Mouse (Mus musculus) neural tube, embryonic 14.5 days (tissue): Measurements from ENCODE around the gene Selplg. TPM values are rescaled to one million over a fixed set of nuclear protein-coding genes. Genes with fewer than 3 reads are reported as not detected.
"Not testable (repeated sequence)": the region's sequence is repeated elsewhere in the genome, so short reads cannot be mapped to it uniquely, and the experiment has no call there.

Experiments used
- ATAC-seq: fragments of 200-750 bp; cut with Nextera tagmentation; 2 replicates; pipeline ENCODE4 v1.8.0; 2017; ENCODE audit warnings: low read depth, mild to moderate bottlenecking, moderate TSS enrichment, moderate library complexity
- H3K27ac ChIP-seq: fragments of 300-500 bp; sonication (generic); 2 replicates; pipeline ENCODE4 v1.5.1; 2014; ENCODE audit warnings: low read depth, mild to moderate bottlenecking, control low read depth, low read length, moderate library complexity, mixed read lengths
- H3K27me3 ChIP-seq: fragments of 300-500 bp; sonication (generic); 2 replicates; pipeline ENCODE4 v1.6.1; 2014; ENCODE audit warnings: low read length; ENCODE audit not compliant: control insufficient read depth, insufficient read depth
- H3K36me3 ChIP-seq: fragments of 300-500 bp; sonication (generic); 2 replicates; pipeline ENCODE4 v1.6.1; 2014; ENCODE audit warnings: low read length, mixed read lengths; ENCODE audit not compliant: control insufficient read depth, insufficient read depth
- H3K4me1 ChIP-seq: fragments of 300-500 bp; sonication (generic); 2 replicates; pipeline ENCODE4 v1.6.1; 2014; ENCODE audit warnings: low read length; ENCODE audit not compliant: control insufficient read depth, insufficient read depth
- H3K4me2 ChIP-seq: fragments of 300-500 bp; sonication (generic); 2 replicates; pipeline ENCODE4 v1.6.1; 2014; ENCODE audit warnings: mild to moderate bottlenecking, low read depth, low read length, control low read depth
- H3K4me3 ChIP-seq: fragments of 300-500 bp; sonication (generic); 2 replicates; pipeline ENCODE4 v1.5.1; 2014; ENCODE audit warnings: low read depth, low read length, control low read depth, mixed read lengths
- H3K9ac ChIP-seq: fragments of 300-500 bp; sonication (generic); replicated peaks from 2 replicates; pipeline ENCODE4 v1.6.1; 2014; ENCODE audit warnings: low read depth, mild to moderate bottlenecking, control low read depth, low read length, mixed read lengths
- H3K9me3 ChIP-seq: fragments of 300-500 bp; sonication (generic); 2 replicates; pipeline ENCODE4 v1.6.1; 2016; ENCODE audit warnings: low read length; ENCODE audit not compliant: control insufficient read depth
- WGBS: fragments of 180-500 bp; shearing (Covaris S2); extraction: QIAGEN DNeasy Blood & Tissue Kit; methylation state at CpG from one replicate; pipeline ENCODE4 v1.1.7; 2014; 5-methylcytosine and 5-hydroxymethylcytosine counted together
- polyA plus RNA-seq: library from polyadenylated mRNA; unstranded; fragments of >200 nt; fragmentation: Nextera tagmentation; extraction: Ambion mirVana; gene quantifications from 2 replicates; pipeline ENCODE4 v1.2.1, GENCODE M21; 2014

Selplg gene
- polyA plus RNA-seq, 1 experiment from 2014 or later, result 1.8 TPM

DNA sequence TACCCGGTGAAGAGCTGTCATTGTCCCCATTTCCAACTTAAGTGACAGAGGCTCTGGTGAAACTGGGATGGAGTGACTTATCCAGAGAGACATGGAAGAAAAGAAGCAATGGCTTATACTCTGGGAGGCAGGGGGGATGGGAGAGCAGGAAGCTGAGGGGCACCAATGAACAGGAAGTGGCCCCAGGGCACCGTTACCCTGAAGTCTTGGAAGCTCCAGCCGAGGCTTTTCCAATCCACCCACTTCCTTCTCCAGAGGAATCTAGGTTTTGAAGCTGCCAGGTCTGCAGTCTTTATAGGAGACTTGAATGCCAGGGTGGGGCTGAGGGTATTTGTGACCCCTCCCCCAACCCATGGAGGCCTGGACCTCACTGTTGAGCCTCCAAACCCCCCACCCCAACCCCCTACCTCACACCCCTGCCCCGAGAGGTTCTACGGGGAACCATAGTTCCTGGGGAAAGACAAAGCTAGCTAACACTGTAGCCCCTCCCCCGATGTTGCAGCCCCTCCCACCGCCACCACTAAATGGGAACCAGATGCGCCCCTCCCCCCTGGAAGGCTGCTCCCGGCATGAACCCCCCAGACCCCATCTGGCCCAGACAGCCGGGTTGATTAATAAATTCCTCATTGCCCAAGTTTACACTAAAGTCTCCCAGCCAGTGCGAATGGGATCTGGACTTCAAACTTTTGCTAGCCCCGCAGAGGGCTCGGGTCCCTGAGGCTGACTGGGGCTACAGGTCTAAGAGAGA lies 35.9 kb downstream of the Selplg start:
- Histone ChIP-seq H3K27ac (no peak overlapping the region), H3K4me3 (no peak overlapping the region), H3K9me3 (no peaks in the 10 kb centered on the region), H3K36me3 (no peaks in the 10 kb centered on the region), H3K4me2 (no peak overlapping the region; the same call in 1 of the 2 replicates), H3K27me3 (no peaks in the 10 kb centered on the region), H3K4me1 (peaks cover 5% of the 10 kb centered on the region), H3K9ac (no peak overlapping the region)
- 8% methylated on average over 13 of the region's 13 CpGs for WGBS
- ATAC-seq, result no peak

GRCm38 (mm10) chr5:113791197-113792095 lies 41.0 kb downstream of the Selplg start:
- Histone ChIP-seq H3K4me2 (no peak overlapping the region), H3K4me1 (no peaks in the 10 kb centered on the region), H3K27ac (no peak overlapping the region), H3K36me3 (no peaks in the 10 kb centered on the region), H3K4me3 (no peak overlapping the region), H3K9ac (no peak overlapping the region), H3K9me3 (no peaks in the 10 kb centered on the region), H3K27me3 (no peaks in the 10 kb centered on the region)
- WGBS, result 91% methylated on average over 16 of the region's 16 CpGs
- no peak for ATAC-seq

DNA sequence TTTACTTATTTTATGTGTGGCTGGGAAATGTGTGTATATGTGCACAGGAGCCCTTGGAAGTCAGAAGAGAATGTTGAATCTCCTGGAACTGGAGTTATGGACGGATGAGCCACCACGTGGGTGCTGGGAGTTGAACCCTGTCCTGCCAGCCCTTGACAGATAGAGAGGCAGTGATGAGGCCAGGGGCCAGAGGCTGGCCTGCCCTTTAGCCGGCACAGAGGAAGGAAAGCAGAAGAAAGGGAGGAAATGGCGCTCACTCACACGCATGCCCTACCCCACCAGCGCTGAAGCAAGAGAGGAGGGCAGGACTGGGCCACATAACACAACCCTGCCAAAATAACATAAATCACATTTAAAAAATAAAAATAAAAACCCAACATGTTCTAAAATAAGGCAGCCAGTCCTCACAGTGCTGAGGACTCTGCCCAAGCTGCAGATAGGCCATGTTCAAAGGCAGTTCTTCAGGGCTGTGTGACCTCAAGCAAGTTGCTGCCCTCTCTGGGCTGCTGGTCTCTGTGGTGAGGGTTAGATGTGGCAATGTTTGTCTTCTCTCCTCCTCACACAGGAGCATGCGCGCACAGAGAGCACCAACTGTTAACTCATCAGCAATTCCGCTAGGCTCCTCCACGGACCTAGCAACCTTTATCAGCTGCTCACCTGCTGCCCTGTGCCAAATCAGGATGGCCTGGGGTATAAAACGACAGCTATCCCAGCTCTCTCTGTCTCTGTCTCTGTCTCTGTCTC lies 41.8 kb downstream of the Selplg start:
- ATAC-seq, result no peak
- H3K4me3 ChIP-seq, result no peak overlapping the region
- no peak overlapping the region for H3K9ac ChIP-seq
- no peaks in the 10 kb centered on the region for H3K36me3 ChIP-seq
- H3K4me1 ChIP-seq, result no peaks in the 10 kb centered on the region
- H3K9me3 ChIP-seq, result no peaks in the 10 kb centered on the region
- H3K4me2 ChIP-seq, result no peak overlapping the region
- H3K27me3 ChIP-seq, result no peaks in the 10 kb centered on the region
- WGBS, result 75% methylated on average over 11 of the region's 11 CpGs
- H3K27ac ChIP-seq, result no peak overlapping the region

GRCm38 (mm10) chr5:113789075-113789788 lies 43.2 kb downstream of the Selplg start:
- H3K9me3 ChIP-seq, result no peaks in the 10 kb centered on the region
- WGBS, result 12% methylated on average over 7 of the region's 7 CpGs
- no peak overlapping the region for H3K27ac ChIP-seq
- no peaks in the 10 kb centered on the region for H3K27me3 ChIP-seq
- no peaks in the 10 kb centered on the region for H3K36me3 ChIP-seq
- H3K4me3 ChIP-seq, result no peak overlapping the region
- H3K9ac ChIP-seq, result no peak overlapping the region
- H3K4me1 ChIP-seq, result no peaks in the 10 kb centered on the region
- no peak overlapping the region for H3K4me2 ChIP-seq
- no peak for ATAC-seq

DNA sequence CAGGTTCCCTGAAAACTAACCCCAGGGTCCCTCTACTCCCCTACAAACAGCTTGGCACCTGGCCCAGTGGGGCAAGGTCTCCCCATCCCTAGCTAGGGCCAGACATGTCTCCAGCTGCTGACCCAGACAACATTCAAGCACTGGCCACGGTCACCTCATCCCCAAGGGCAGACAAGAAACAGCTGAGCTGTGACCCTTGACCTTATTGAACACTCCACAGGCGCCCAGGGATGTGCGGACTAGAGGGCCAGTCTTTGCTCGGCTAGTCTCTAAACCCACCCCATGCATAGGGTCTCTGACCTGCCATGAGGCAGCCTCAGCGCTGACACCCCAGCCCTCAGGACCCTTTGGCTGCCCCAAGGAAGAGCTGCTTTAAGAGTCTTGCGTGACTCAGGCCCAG lies 43.8 kb downstream of the Selplg start:
- no peak overlapping the region for H3K27ac ChIP-seq
- 36% methylated on average over 6 of the region's 6 CpGs for WGBS
- no peak for ATAC-seq

DNA sequence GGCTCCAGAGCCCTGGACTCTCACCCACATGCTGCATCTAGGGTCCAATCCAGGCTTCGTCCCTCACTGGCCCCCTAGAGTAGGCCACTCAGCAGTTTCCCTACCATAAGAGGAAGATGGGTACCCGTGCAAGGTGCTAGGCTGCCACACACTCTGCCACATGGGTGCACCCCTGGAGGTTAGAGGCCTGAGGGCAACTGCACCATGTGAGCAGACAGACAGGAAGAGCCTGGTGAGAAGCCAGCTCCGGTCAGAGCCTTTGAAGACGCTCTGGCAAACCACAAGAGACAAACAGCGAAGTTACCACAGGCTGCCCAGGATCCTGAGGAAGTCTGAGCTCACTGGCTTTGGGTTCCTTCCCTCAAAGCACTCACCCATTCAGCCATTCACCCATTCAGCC lies 45.5 kb downstream of the Selplg start:
- no peak for ATAC-seq
- 84% methylated on average over 5 of the region's 5 CpGs for WGBS
- H3K4me3 ChIP-seq, result no peak overlapping the region
- no peaks in the 10 kb centered on the region for H3K9me3 ChIP-seq
- H3K36me3 ChIP-seq, result no peaks in the 10 kb centered on the region
- H3K4me2 ChIP-seq, result no peak overlapping the region
- H3K27me3 ChIP-seq, result no peaks in the 10 kb centered on the region
- H3K4me1 ChIP-seq, result no peaks in the 10 kb centered on the region
- H3K27ac ChIP-seq, result no peak overlapping the region
- no peak overlapping the region for H3K9ac ChIP-seq

More for the DNA sequence above, 43.8 kb downstream of the Selplg start:
- H3K4me3 ChIP-seq, result no peak overlapping the region
- no peaks in the 10 kb centered on the region for H3K9me3 ChIP-seq
- H3K4me2 ChIP-seq, result no peak overlapping the region
- H3K4me1 ChIP-seq, result no peaks in the 10 kb centered on the region
- no peaks in the 10 kb centered on the region for H3K36me3 ChIP-seq
- H3K27me3 ChIP-seq, result no peaks in the 10 kb centered on the region
- H3K9ac ChIP-seq, result no peak overlapping the region

GRCm38 (mm10) chr5:113784104-113784503 lies 48.3 kb downstream of the Selplg start:
- H3K36me3 ChIP-seq, H3K27ac ChIP-seq, H3K4me3 ChIP-seq, H3K4me2 ChIP-seq, ATAC-seq, H3K9ac ChIP-seq, H3K4me1 ChIP-seq, H3K9me3 ChIP-seq, H3K27me3 ChIP-seq: not testable (repeated sequence)
- 35% methylated on average over 3 of the region's 3 CpGs for WGBS

DNA sequence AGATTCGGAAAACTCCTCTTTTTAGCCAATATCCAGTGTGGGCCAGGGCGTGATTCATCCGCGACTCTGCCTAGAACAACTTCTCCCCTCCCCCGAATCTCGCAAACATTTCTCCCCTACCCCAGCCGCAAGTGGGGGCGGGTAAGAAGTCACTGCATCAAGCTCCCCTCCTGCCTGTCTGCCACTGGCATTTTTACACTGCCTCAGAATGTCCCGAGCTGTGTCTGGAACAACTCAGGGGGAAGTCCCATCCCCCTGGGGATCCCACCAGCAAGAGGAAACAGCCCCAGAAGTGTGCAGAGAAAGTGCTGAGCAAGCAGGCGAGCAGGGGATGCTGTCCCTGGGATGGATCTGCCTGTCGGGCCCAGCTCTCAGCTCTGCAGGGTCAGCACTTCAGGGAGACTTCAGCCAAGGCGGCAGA lies 48.9 kb downstream of the Selplg start:
- H3K36me3 ChIP-seq, result no peaks in the 10 kb centered on the region
- no peak overlapping the region for H3K4me3 ChIP-seq
- H3K4me2 ChIP-seq, result no peak overlapping the region
- H3K4me1 ChIP-seq, result no peaks in the 10 kb centered on the region
- no peak overlapping the region for H3K9ac ChIP-seq
- no peak for ATAC-seq
- no peaks in the 10 kb centered on the region for H3K9me3 ChIP-seq
- H3K27ac ChIP-seq, result no peak overlapping the region
- 24% methylated on average over 12 of the region's 12 CpGs for WGBS
- no peaks in the 10 kb centered on the region for H3K27me3 ChIP-seq
